Mouse (Mus musculus): ENCODE results near the gene Gbp3. TPM values are rescaled to one million over a fixed set of nuclear protein-coding genes. Genes with fewer than 3 reads are reported as not detected.

Gene Gbp3
- total RNA-seq, 2 experiments from 2014 or later, result 4.1 to 5.2 TPM

- intact Hi-C loops (cut with DNase I), result no loop called here
- DNase-seq (ENCODE audit: low spot score in 2 of 2), result no peak
Observed at GRCm38 (mm10) chr3:142583067-142583466, 23.2 kb downstream of the Gbp3 start.

- intact Hi-C loops (cut with DNase I), result no loop called here
- DNase-seq (ENCODE audit: low spot score in 2 of 2), result no peak
Observed at GRCm38 (mm10) chr3:142587386-142587785, 27.6 kb downstream of the Gbp3 start.

- intact Hi-C loops (cut with DNase I), result no loop called here
- no peak for DNase-seq (ENCODE audit: low spot score in 2 of 2)
Observed at GRCm38 (mm10) chr3:142588888-142589287, 29.1 kb downstream of the Gbp3 start.

DNA sequence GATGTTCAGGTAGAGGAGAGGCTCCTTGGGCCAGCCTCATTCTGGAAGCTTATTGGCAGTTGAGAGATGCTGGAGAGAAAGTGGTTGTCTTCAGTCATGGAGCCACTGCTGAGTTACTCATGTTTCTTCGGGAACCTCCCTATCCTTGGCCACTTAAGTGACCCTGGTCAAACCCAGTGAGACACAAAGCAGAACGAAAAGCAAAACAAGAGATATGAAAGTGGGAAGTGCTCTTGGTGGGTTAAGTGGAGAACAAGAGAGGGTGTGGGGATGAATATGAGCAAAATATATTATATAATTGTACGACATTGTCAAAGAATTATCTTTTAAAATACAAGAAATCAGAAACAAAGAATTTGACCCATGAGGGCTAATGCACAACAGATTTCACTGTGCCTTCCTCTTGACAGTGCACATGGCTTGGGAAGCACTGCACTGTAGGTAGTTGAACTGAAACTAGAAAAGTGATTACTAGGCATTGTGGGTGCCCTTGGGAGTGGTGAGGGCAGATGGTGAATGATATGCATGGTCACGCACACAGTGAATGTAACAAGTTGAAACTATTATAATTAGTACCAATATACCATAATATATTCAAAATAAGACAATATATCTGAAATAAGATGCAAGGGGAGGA lies 30.7 kb downstream of the Gbp3 start:
- no peak for DNase-seq (ENCODE audit: low spot score in 2 of 2)
- intact Hi-C loops (cut with DNase I), result no loop called here

GRCm38 (mm10) chr3:142594547-142594946 lies 34.7 kb downstream of the Gbp3 start, which contains the start of gene Gbp2b:
Gbp2b (plus strand) TSS chr3:142594847.
- no peak for DNase-seq (ENCODE audit: low spot score in 2 of 2)
- intact Hi-C loops (cut with DNase I), result no loop called here

GRCm38 (mm10) chr3:142597923-142598322 lies 38.1 kb downstream of the Gbp3 start:
- intact Hi-C loops (cut with DNase I), result no loop called here
- no peak for DNase-seq (ENCODE audit: low spot score in 2 of 2)

GRCm38 (mm10) chr3:142601675-142602074 lies 41.8 kb downstream of the Gbp3 start:
- no peak for DNase-seq (ENCODE audit: low spot score in 2 of 2)
- intact Hi-C loops (cut with DNase I), result no loop called here

DNA sequence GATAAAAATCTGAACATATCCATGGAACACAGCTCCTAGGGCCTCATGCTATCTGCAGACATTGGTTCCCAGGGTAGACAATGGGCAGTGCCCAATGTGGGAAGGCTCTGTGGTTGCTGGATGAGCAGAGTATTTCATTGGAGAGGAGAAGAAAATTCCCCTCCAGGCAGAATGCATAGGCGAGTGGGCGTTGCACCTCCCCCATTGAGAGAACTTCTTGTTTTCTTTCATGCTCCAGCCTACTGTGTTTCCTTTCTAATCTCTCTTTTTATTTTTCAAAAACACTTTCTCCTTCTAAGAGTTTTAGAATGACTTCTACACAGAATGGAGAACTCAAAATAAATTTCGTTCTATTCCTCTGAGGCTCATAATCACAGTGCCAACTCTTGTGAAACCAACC lies 58.8 kb downstream of the Gbp3 start:
- intact Hi-C loops (cut with DNase I), result no loop called here
- DNase-seq (ENCODE audit: low spot score in 2 of 2), result peak in 1 of 2 experiments; percentile 22

GRCm38 (mm10) chr3:142619606-142620005 lies 59.8 kb downstream of the Gbp3 start:
- intact Hi-C loops (cut with DNase I), result loop anchor here (2.0 to 5.0 kb wide), 2 partner anchors 47 to 127 kb away; partner anchors contain the start of gene Gbp5
- no peak for DNase-seq (ENCODE audit: low spot score in 2 of 2)

- intact Hi-C loops (cut with DNase I), result loop anchor here (2.0 to 5.0 kb wide), 2 partner anchors 48 to 128 kb away; partner anchors contain the start of gene Gbp5
Observed at GRCm38 (mm10) chr3:142620111-142620955, 60.5 kb downstream of the Gbp3 start, which contains the start of gene Gbp2. Gbp2 (plus strand) TSS chr3:142620602.

DNA sequence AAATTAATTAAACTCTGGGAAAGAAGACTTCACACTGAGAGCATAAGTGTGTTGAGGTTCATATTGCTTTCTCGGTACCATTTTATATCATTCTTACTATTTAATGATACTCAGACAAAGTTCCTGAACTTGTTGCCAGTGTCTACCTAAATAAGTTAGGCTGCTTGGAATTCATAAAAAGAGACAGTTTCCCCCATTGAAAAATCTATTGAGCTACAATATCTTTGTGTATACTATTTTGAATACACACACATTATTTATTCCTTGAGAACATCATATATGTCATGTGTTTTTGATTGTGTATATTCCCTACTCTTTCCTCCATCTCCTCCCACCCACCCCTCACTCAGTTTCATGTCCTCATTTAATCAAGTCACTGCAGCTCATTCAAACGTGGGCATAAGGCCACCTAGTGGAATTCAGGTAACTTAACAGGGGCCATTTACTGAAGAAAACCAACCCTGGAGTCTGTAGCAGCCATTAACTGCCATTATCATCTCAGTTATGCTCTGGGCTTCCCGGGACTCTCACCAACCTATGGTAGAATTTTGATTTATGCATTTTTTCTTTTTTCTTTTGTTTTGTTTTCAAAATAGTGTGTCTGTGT lies 61.2 kb downstream of the Gbp3 start:
- DNase-seq (ENCODE audit: low spot score in 2 of 2), result no peak
- intact Hi-C loops (cut with DNase I), result loop anchor here (2.0 to 5.0 kb wide), 2 partner anchors 49 to 128 kb away; partner anchors contain the start of gene Gbp5

More at GRCm38 (mm10) chr3:142620111-142620955, 60.5 kb downstream of the Gbp3 start, which contains the start of gene Gbp2:
- DNase-seq (ENCODE audit: low spot score in 2 of 2), result no peak

Other genes starting within 250 kb of the Gbp3 start
- gene Pdlim5, start 164.3 kb upstream of the Gbp3 start, total RNA-seq (2021), result 10 to 100 TPM; 18.9 to 19.1 TPM
- 1 to 10 TPM; 1.7 to 2.1 TPM for gene Gbp5, start 66.0 kb upstream of the Gbp3 start, total RNA-seq (2021)
- gene Gbp7, start 29.7 kb upstream of the Gbp3 start, total RNA-seq (2021), result 1 to 10 TPM; 2.4 to 2.6 TPM
- not detected for gene Gbp2b, start 34.8 kb downstream of the Gbp3 start, total RNA-seq (2021)
- 1 to 10 TPM; 1.3 to 1.4 TPM for gene Gbp2, start 60.6 kb downstream of the Gbp3 start, total RNA-seq (2021)
- gene Kyat3, start 141.0 kb downstream of the Gbp3 start, total RNA-seq (2021), result 1 to 10 TPM; 4.6 to 6.6 TPM
- 10 to 100 TPM; 39.6 to 41.3 TPM for gene Gtf2b, start 205.0 kb downstream of the Gbp3 start, total RNA-seq (2021)